Mouse (Mus musculus): ENCODE data around the gene Fam83f. TPM values are rescaled to one million over a fixed set of nuclear protein-coding genes. Genes with fewer than 3 reads are reported as not detected.

Gene Fam83f
- total RNA-seq, 2 experiments from 2014 or later, result 0.17 to 0.25 TPM

GRCm38 (mm10) chr15:80660963-80661362 is 10.7 kb upstream of the Fam83f start:
- DNase-seq (ENCODE audit: low spot score in 2 of 2), result no peak

DNA sequence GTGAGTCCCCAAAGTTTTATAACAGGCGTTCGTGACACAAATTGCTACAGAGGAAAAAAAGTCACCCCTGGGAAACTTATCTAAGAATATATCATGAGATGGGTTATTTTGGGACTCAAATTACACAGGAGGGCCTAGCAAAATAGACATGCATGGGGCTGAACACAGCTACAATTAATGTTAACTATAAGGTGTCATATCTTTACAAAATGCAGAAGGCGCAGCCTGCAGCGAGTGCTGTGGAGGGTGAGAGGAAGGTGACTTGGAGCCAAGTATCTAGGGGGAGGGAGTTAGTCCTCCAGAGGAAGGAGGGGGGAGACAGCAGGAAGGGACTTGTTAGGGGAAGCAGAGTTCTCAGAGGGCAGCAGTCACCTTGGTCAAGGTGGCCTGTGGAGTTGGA is 7.2 kb upstream of the Fam83f start:
- no peak for DNase-seq (ENCODE audit: low spot score in 2 of 2)

DNA sequence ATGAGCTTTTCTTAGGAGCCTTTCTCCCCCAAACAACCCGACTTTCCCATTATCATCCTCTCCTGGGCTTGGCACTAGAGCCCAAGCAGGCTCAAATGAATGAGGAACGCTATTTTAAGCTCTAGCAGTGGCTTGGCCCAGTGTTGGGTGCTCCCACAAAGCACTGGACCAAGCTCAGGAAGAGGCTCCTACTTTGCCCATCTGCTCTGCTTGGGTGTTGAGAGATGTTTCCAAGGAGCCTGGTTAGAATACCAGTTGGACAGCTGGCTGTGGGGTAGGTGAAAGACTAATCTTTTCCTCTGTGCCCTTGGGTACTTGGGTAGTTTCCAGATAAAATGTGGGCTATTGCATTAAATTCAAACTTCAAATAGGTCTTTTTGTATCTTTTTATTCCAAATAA is 1.2 kb downstream of the Fam83f start:
- no peak for DNase-seq (ENCODE audit: low spot score in 2 of 2)

DNA sequence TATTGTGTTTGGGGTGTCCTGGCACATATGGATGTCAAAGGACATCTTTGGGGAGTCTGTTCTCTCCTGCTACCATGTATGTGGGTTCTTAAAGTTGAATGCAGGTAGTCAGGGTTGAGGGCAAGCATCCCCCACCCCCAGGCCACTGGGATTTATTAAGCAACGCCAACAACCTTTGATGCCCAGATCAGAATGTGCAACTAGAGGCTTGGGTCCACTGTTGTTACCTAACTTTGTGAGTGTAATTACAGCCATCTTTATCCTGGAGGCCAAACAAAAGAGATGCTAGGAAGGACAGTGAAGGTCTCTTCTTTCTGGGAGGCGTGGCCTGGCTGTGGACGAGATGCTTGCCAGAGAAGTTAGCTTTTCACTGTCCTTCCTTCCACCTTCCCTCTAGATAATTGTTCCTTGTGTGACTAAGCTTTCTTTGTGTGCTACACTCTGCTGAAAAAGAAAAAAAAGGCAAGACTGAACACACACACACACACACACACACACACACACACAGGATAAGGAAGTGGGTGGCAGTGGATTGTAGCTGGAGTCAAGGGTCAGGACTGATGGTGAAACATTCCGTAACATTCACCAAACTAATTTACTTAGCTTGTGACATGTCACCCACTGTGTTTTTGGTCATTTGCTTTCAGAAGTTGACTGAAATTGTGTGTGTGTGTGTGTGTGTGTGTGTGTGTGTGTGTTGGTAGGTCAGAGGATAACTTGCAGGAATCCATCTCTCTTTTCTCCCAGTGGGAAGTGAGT is 1.9 kb downstream of the Fam83f start:
- DNase-seq (ENCODE audit: low spot score in 2 of 2), result no peak

GRCm38 (mm10) chr15:80674700-80675099 is 3.1 kb downstream of the Fam83f start:
- no peak for DNase-seq (ENCODE audit: low spot score in 2 of 2)

GRCm38 (mm10) chr15:80679515-80680215 is 8.0 kb downstream of the Fam83f start:
- peak; percentile 51 to 70 for DNase-seq (ENCODE audit: low spot score in 2 of 2)

DNA sequence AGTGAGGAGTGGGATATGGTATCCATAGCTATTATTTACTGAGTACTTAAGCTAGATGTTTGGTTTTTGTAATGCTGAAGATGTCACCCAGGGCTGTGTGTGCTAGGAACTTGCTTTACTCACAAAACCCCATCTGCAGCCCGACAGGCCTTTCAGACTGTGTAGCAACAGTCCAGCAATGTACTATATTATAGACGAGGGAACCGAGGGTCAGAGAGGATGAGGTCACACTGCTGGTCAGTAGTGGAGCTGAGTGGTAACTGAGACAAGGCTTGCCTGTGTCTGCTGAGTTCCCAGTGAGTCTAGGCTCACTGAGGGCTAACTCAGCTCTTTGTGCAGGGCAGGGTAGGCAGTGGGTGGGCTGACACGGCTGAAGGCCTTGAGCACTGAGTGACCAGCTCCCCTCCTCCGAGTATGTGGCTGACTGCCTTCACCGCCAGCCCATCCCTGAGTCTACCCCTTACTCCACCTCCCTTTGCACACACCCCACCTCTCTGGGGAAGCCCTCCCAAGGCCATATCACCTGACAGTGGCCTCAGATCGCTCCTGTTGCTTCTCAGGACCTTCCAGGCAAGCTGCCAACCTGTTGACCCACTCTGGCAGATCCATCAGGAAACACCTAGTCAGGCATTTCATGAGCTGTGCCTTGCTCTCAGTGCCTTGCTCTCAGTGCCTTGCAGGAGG is 8.8 kb downstream of the Fam83f start:
- no peak for DNase-seq (ENCODE audit: low spot score in 2 of 2)

- no peak for DNase-seq (ENCODE audit: low spot score in 2 of 2)
Measured at GRCm38 (mm10) chr15:80681466-80681881, 9.8 kb downstream of the Fam83f start.

GRCm38 (mm10) chr15:80682343-80682742 is 10.7 kb downstream of the Fam83f start:
- DNase-seq (ENCODE audit: low spot score in 2 of 2), result no peak

GRCm38 (mm10) chr15:80683151-80683550 is 11.5 kb downstream of the Fam83f start:
- no peak for DNase-seq (ENCODE audit: low spot score in 2 of 2)

- DNase-seq (ENCODE audit: low spot score in 2 of 2), result no peak
Measured at GRCm38 (mm10) chr15:80683990-80684389, 12.3 kb downstream of the Fam83f start.

DNA sequence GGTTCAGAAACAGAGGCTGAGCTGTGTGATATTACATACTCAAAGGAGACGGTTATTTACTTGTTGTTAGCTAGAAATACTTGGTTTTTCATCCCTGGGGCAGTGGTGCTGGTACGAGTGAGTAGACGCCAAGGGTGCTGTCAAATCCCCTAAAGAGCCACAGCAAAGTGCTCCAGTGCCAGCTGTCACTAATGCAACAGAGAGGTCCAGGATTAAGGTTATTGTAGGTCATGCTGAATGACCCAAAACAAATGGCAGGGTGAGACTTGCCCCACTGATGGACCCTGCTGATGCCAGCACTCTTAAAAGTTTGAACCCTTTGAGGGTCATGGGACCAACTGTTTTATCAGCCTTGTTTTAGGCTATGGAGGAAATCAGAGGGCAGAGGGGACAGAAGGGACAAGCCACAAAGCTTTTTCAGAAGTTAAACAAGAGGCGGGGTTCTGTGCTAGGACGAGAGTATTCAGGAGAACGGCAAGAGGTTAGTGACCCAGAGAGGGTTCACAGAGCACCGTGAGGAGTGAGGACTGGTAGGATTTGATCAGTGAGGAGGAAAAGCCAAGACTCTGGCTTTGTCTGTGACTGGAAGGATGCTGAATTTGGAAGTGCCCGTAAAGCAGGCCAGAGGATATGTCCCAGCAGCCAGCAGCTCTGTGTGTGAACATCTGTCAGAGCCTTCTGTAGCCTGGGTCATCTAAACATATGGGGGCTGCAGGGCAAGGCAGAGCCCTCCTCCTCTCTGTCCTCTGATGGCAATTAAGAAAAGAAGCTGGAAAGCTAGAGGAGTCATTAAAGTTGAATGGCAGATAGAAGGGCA is 13.3 kb downstream of the Fam83f start:
- DNase-seq (ENCODE audit: low spot score in 2 of 2), result no peak

DNA sequence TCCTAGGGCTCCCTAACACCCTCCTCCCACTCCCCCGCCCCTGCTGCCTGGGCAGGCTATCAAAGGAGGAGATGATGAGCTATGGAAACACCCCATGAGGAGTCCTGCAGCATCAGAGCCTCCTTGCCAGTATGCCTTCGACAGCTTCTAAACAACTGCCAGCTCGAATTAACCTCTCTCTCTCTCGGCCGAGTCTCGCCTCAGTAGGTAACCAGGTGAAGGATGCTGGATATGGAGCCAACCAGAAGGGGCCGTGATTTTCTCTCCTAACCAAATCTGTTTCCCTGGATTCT is 13.9 kb downstream of the Fam83f start:
- no peak for DNase-seq (ENCODE audit: low spot score in 2 of 2)

DNA sequence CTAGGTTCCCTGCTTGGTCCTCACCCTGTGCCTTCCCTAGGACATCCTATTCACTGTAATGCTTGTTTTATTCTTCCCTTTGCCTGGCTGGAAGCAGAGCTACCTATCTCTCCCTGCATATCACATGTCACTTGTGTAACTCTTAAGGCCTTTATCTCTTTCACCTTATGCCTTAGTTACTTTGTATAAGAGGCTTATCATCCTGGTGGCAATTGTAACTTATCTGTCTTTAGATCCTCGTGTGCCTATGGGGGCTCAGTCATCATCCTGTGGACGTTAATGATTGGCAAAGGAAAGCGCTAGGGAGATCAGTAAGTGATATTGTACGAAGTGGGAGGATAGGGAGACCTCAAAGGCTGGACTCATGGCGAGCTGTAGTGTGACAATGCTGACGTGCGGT is 16.9 kb downstream of the Fam83f start:
- DNase-seq (ENCODE audit: low spot score in 2 of 2), result no peak

- DNase-seq (ENCODE audit: low spot score in 2 of 2), result no peak
Measured at GRCm38 (mm10) chr15:80693492-80693891, 21.8 kb downstream of the Fam83f start.

- peak; percentile 76 to 83 for DNase-seq (ENCODE audit: low spot score in 2 of 2)
Measured at GRCm38 (mm10) chr15:80694125-80694910, 22.7 kb downstream of the Fam83f start.

GRCm38 (mm10) chr15:80697564-80697963 is 25.9 kb downstream of the Fam83f start:
- DNase-seq (ENCODE audit: low spot score in 2 of 2), result no peak

GRCm38 (mm10) chr15:80701481-80702257 is 30.0 kb downstream of the Fam83f start:
- no peak for DNase-seq (ENCODE audit: low spot score in 2 of 2)

GRCm38 (mm10) chr15:80702910-80703309 is 31.3 kb downstream of the Fam83f start:
- DNase-seq (ENCODE audit: low spot score in 2 of 2), result no peak

- DNase-seq (ENCODE audit: low spot score in 2 of 2), result no peak
Measured at GRCm38 (mm10) chr15:80703495-80703894, 31.8 kb downstream of the Fam83f start.

Measured in layer of hippocampus, postnatal 14 days (tissue).